Mouse (Mus musculus): Measurements from ENCODE around the gene Atp2c1.
A peak's percentile ranks its signal among the peaks of the same experiment; 100 is the strongest.

GRCm38 (mm10) chr9:105494553-105495315 lies 32.4 kb downstream of the Atp2c1 start:
- no peak for TF ChIP-seq CTCF (IDR thresholded peaks at IDR 0.05; ENCODE audit: insufficient read depth, low read length)
- TF ChIP-seq POLR2A (IDR thresholded peaks at IDR 0.05; ENCODE audit: borderline replicate concordance, extremely low read depth, low read depth, low read length): peak; percentile 71; the same call in 1 of the 2 replicates

Measured in lung, adult 2 months (tissue).